Mouse (Mus musculus) MEL (cell line): ENCODE data around the gene Arl15. TPM values are rescaled to one million over a fixed set of nuclear protein-coding genes. Genes with fewer than 3 reads are reported as not detected.

Source experiments
- DNase-seq: peaks from one replicate; pipeline ENCODE4 v3.0.0; 2011; ENCODE audit warnings: low read depth, low spot score
- H3K27ac ChIP-seq: 2 replicates; pipeline ENCODE4 v1.5.1; 2012; ENCODE audit warnings: low read depth, mild to moderate bottlenecking, control low read depth, low read length, moderate library complexity; ENCODE audit not compliant: control insufficient read depth
- H3K27me3 ChIP-seq, 2 experiments: fragments of 150-350 bp in 1 of 2; sonication (generic) in 1 of 2; 2 replicates each; pipeline ENCODE4 v1.6.1; 2012; ENCODE audit warnings: low read length in 2 of 2, mild to moderate bottlenecking in 2 of 2, improper control_type of control experiment in 1 of 2, moderate library complexity in 1 of 2; ENCODE audit not compliant: insufficient read depth in 2 of 2, control insufficient read depth in 1 of 2
- H3K36me3 ChIP-seq, 2 experiments: 2 replicates each; pipeline ENCODE4 v1.6.1; 2012 to 2014; ENCODE audit warnings: low read length in 2 of 2, improper control_type of control experiment in 1 of 2, inconsistent platforms in 1 of 2, mild to moderate bottlenecking in 1 of 2; ENCODE audit not compliant: insufficient read depth in 2 of 2, control insufficient read depth in 1 of 2
- H3K4me1 ChIP-seq, 2 experiments: fragments of 150-350 bp in 1 of 2; sonication (generic) in 1 of 2; 2 replicates each; pipeline ENCODE4 v1.6.1; 2012; ENCODE audit warnings: low read length in 2 of 2, improper control_type of control experiment in 1 of 2, mild to moderate bottlenecking in 1 of 2; ENCODE audit not compliant: insufficient read depth in 2 of 2, control insufficient read depth in 1 of 2
- H3K4me3 ChIP-seq, 2 experiments: fragments of 150-350 bp in 1 of 2; sonication (generic) in 1 of 2; 2 replicates each; pipeline ENCODE4 v1.5.1; 2012; ENCODE audit warnings: low read depth in 2 of 2, low read length in 2 of 2, mild to moderate bottlenecking in 2 of 2, moderate library complexity in 2 of 2, control low read depth in 1 of 2, improper control_type of control experiment in 1 of 2; ENCODE audit not compliant: control insufficient read depth in 1 of 2, insufficient read depth in 1 of 2
- H3K79me2 ChIP-seq: 2 replicates; pipeline ENCODE4 v1.6.1; 2012; ENCODE audit warnings: mild to moderate bottlenecking, low read length, moderate library complexity; ENCODE audit not compliant: control insufficient read depth, poor library complexity, insufficient read depth
- H3K9ac ChIP-seq: 2 replicates; pipeline ENCODE4 v1.6.1; 2012; ENCODE audit warnings: low read depth, mild to moderate bottlenecking, control low read depth, low read length, moderate library complexity; ENCODE audit not compliant: control insufficient read depth, poor library complexity, severe bottlenecking
- H3K9me3 ChIP-seq: fragments of 150-350 bp; sonication (generic); replicated peaks from 2 replicates; pipeline ENCODE4 v1.6.1; 2012; ENCODE audit warnings: mild to moderate bottlenecking, low read length, improper control_type of control experiment, moderate library complexity; ENCODE audit not compliant: insufficient read depth
- BHLHE40 ChIP-seq: IDR thresholded peaks from 2 replicates; pipeline ENCODE4 v1.6.1; 2012; ENCODE audit warnings: low read depth, mild to moderate bottlenecking, inconsistent platforms, low read length, improper control_type of control experiment, borderline replicate concordance
- CHD1 ChIP-seq: IDR thresholded peaks from 2 replicates; pipeline ENCODE4 v1.6.1; 2012; ENCODE audit warnings: low read depth, mild to moderate bottlenecking, inconsistent platforms, low read length, improper control_type of control experiment
- CHD2 ChIP-seq: IDR thresholded peaks from 2 replicates; pipeline ENCODE4 v1.6.1; 2011; ENCODE audit warnings: low read length, improper control_type of control experiment
- EP300 ChIP-seq, 2 experiments: IDR thresholded peaks; 2 replicates each; pipeline ENCODE4 v1.6.1; 2011; ENCODE audit warnings: improper control_type of control experiment in 2 of 2, low read length in 2 of 2, low read depth in 1 of 2, mild to moderate bottlenecking in 1 of 2
- ETS1 ChIP-seq: IDR thresholded peaks from 2 replicates; pipeline ENCODE4 v1.6.1; 2012; ENCODE audit warnings: low read depth, mild to moderate bottlenecking, inconsistent platforms, low read length, improper control_type of control experiment, moderate library complexity
- GATA1 ChIP-seq: IDR thresholded peaks from 2 replicates; pipeline ENCODE4 v1.6.1; 2011; ENCODE audit warnings: low read depth, low read length, improper control_type of control experiment
- MAX ChIP-seq: IDR thresholded peaks from 2 replicates; pipeline ENCODE4 v1.6.1; 2011; ENCODE audit warnings: low read length, improper control_type of control experiment
- MXI1 ChIP-seq: IDR thresholded peaks from 2 replicates; pipeline ENCODE4 v1.6.1; 2011; ENCODE audit warnings: mild to moderate bottlenecking, low read depth, low read length, improper control_type of control experiment
- NRF1 ChIP-seq: IDR thresholded peaks from 2 replicates; pipeline ENCODE4 v1.6.1; 2014; ENCODE audit warnings: low read depth, mild to moderate bottlenecking, inconsistent platforms, low read length, improper control_type of control experiment, moderate library complexity; ENCODE audit not compliant: poor library complexity, insufficient read depth, severe bottlenecking
- POLR2A ChIP-seq, 2 experiments: IDR thresholded peaks; 2 replicates each; pipeline ENCODE4 v1.6.1; 2011 to 2012; ENCODE audit warnings: low read length in 2 of 2, mild to moderate bottlenecking in 2 of 2, control low read depth in 1 of 2, improper control_type of control experiment in 1 of 2, low read depth in 1 of 2, moderate library complexity in 1 of 2; ENCODE audit not compliant: control insufficient read depth in 1 of 2, insufficient read depth in 1 of 2, poor library complexity in 1 of 2
- POLR2AphosphoS5 ChIP-seq: IDR thresholded peaks from 2 replicates; pipeline ENCODE4 v1.6.1; 2012; ENCODE audit warnings: low read depth, borderline replicate concordance, mild to moderate bottlenecking, inconsistent platforms, low read length, moderate library complexity, mixed read lengths
- SIN3A ChIP-seq: IDR thresholded peaks from 2 replicates; pipeline ENCODE4 v1.6.1; 2012; ENCODE audit warnings: low read length, improper control_type of control experiment, inconsistent platforms
- TAL1 ChIP-seq: IDR thresholded peaks from 2 replicates; pipeline ENCODE4 v1.6.1; 2012; ENCODE audit warnings: mild to moderate bottlenecking, inconsistent platforms, low read length, moderate library complexity, mixed read lengths
- polyA plus RNA-seq, 2 experiments: library from polyadenylated mRNA; stranded (reverse) in 1 of 2; unstranded in 1 of 2; fragments of >175 nt in 1 of 2; fragments of >200 nt in 1 of 2; gene quantifications; 2 replicates each; pipeline versions ENCODE4 v1.2.1 to v1.2.4; 2012; ENCODE audit warnings: low replicate concordance in 2 of 2, low read depth in 1 of 2; ENCODE audit not compliant: insufficient read length in 2 of 2, insufficient read depth in 1 of 2, missing spikeins in 1 of 2
- total RNA-seq: library from RNA; depleted of rRNA; stranded (reverse); fragments of 300-350 nt; gene quantifications from 2 replicates; pipeline ENCODE4 v1.2.3, GENCODE M21; 2012

The Arl15 gene
- total and polyA plus RNA-seq, 3 experiments: 3.6 to 5.8 TPM; not detected in 1

DNA sequence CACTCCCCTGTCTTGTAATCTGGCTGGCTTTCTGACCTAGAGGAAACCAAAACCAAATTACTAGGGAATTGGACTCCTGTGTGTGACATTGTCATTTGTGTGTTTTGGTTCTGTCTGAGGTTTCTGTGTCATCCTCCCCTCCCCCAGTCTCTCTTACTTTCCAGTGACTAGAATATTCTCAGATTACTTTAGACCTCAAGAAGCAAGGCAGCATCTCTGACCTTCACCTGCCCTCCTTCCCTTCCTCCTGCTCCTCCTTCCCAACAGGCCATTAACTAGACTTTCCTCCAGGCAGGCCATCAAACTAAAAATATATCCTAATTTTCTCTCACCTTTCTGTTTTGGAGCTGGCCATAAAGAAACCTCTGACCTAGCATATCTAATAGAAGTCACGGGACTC, 50.9 kb downstream of the Arl15 start (continued):
- no peak for TF ChIP-seq MAX

DNA sequence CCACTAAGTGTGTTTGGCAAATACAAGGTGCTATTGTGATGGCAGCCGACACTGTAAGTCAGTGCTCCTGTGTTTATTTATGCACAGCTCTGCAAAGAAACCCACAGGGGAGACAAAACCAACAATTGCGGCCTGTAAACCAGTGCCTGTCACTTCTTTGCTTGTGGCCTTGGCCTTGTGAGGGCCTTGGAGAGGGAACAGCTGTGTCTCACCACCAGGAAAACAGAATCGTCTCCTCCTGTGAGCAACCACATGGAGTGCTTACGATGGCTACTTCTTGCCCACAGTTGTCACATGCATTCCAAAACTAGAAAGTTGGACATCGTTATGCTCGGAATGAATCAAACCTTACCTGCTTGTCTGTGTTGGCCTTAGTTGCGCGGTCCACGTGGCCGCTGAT, 52.1 kb downstream of the Arl15 start:
- Histone ChIP-seq H3K79me2 (no peaks in the 10 kb centered on the region), H3K4me1 (peaks cover 15 to 21% of the 10 kb centered on the region in 2 experiments), H3K9ac (no peak overlapping the region), H3K27ac (no peak overlapping the region), H3K36me3 (peaks cover 0 to 22% of the 10 kb centered on the region in 2 experiments; a peak in 2 of 4 replicates), H3K4me3 (no peak overlapping the region), H3K9me3 (no peaks in the 10 kb centered on the region), H3K27me3 (no peaks in the 10 kb centered on the region)
- no peak for TF ChIP-seq MXI1
- TF ChIP-seq TAL1: no peak
- TF ChIP-seq SIN3A: no peak
- no peak for TF ChIP-seq MAX
- TF ChIP-seq BHLHE40: no peak
- no peak for TF ChIP-seq CHD1
- no peak for TF ChIP-seq POLR2A (IDR thresholded peaks at IDR 0.05; ENCODE audit: control insufficient read depth in 1 of 2, insufficient read depth in 1 of 2, low read depth in 1 of 2, low read length in 2 of 2, poor library complexity in 1 of 2)
- no peak for TF ChIP-seq NRF1
- TF ChIP-seq CHD2: no peak
- no peak for DNase-seq

DNA sequence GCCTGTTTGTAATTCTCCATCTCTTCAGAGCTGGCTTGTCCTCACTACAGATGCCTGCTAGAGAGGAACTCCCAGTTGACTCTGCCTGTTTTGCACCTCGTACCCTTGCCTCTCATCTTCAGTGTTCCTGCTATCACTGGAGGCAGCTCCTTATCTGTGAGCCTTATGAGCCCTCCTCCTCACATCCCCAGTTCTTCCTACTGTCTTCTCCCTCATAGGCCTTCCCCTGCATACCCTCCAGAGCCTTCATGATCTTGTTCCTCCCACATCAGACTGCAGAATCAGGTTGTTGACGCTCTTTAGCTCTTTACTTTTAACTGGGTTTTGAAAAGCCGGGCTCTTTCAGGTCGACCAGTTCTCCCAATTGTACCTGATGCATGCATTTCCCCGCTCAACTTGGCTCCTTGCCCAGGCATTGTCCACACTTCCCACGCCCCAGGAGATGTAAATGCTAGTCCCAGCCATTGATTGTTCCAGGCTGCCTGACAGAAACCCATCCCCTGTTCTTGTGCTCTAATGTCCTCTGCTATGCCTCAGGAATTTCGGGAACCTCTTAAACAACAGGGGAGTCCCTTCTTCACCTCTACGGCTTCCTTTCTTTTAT, 56.2 kb downstream of the Arl15 start:
- DNase-seq: peak; percentile 76
- H3K4me3 ChIP-seq: peak overlapping the region; percentile 30 to 44
- H3K27ac ChIP-seq: peak overlapping the region; percentile 42

More for the DNA sequence above, 56.2 kb downstream of the Arl15 start:
- H3K79me2 ChIP-seq: no peaks in the 10 kb centered on the region; the same call in 1 of the 2 replicates
- H3K27me3 ChIP-seq: no peaks in the 10 kb centered on the region
- H3K9me3 ChIP-seq: no peaks in the 10 kb centered on the region
- peak overlapping the region; percentile 46 for H3K9ac ChIP-seq
- peaks cover 36 to 43% of the 10 kb centered on the region in 2 experiments for H3K4me1 ChIP-seq
- H3K36me3 ChIP-seq: peaks cover 0 to 51% of the 10 kb centered on the region in 2 experiments; a peak in 2 of 4 replicates
- TF ChIP-seq SIN3A (peak; percentile 47; the same call in 1 of the 2 replicates), GATA1 (peak; percentile 85), ETS1 (peak; percentile 45), POLR2AphosphoS5 (no peak), EP300 (IDR thresholded peaks at IDR 0.05; ENCODE audit: low read depth in 1 of 2, low read length in 2 of 2) (peak in 1 of 2 experiments; percentile 48; a peak in 2 of 4 replicates)
